22 mouse cellular contexts compared by ENCODE assay signal in the genomic region with DNA sequence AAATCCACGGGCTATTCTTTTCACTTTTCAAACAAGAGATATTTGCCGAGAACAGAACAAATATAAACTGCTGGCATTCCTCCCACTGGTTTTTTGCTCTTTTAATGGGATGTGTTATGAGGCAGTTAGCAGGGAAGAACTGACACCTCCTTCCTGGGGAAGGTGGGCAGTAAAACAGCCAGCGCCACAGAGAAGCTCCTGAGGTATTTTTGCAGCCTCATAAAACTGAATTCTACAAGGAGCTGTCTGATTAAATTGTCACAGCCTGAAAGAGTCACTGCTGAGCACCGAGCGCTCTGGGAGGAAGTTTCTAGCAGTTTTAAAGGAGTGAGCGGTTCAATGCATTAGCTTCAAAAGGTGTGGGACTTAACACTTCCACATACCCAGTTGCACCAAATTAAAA.
DNase-seq lines count a peak whose midpoint lies in the region; ATAC-seq and TF ChIP-seq lines count a peak whose summit lies in the region.
"Had no signal": no experiment of that assay in that cellular context is flagged by ENCODE, and none has a peak within 500 bp of the region (broad histone marks: within the 10 kb centered on the region; RNA-seq: fewer than 3 reads in every experiment).

No protein-coding gene starts in this region.

- peak; percentile 40 for DNase-seq in kidney, postnatal 0 days (ENCODE audit: low spot score)
- no peak for DNase-seq in kidney, adult 11 months
- peak; percentile 60 for DNase-seq in forelimb bud, embryonic 11.5 days (ENCODE audit: low read depth, low spot score)
- DNase-seq in right cerebral cortex, postnatal 25 days = peak; percentile 18
- no peak for DNase-seq in layer of hippocampus, postnatal 10 days (ENCODE audit: low spot score in 2 of 2)
- no peak for DNase-seq in layer of hippocampus, adult 9-10 months (ENCODE audit: low spot score)
- DNase-seq: adrenal gland, adult 2 months; cerebellum, adult 18-20 months; gastrocnemius, postnatal 25 days; liver; liver, postnatal 0 days; lung, postnatal 36 days; thymus, postnatal 14 days had no signal

- TF ChIP-seq CTCF in kidney, postnatal 0 days (IDR thresholded peaks at IDR 0.05; ENCODE audit: low read depth) = no peak

- H3K4me2 ChIP-seq in kidney, postnatal 0 days (ENCODE audit: low read length) = no peak overlapping the region
- H3K4me2 ChIP-seq in limb, embryonic 12.5 days = peak overlapping the region; percentile 21; the same call in 1 of the 2 replicates
- H3K4me2 ChIP-seq: forebrain, embryonic 15.5 days; hindbrain, embryonic 14.5 days; neural tube, embryonic 12.5 days had no signal

- H3K27me3 ChIP-seq in kidney, postnatal 0 days (ENCODE audit: insufficient read depth, low read length) = no peaks in the 10 kb centered on the region
- peaks cover 14% of the 10 kb centered on the region for H3K27me3 ChIP-seq in limb, embryonic 12.5 days
- H3K27me3 ChIP-seq: CH12.LX; forebrain, embryonic 15.5 days; neural tube, embryonic 12.5 days had no signal

- WGBS in kidney, postnatal 0 days = 13% methylated on average over 6 of the region's 6 CpGs
- WGBS in limb, embryonic 12.5 days = 9% methylated on average over 6 of the region's 6 CpGs

- no peak overlapping the region for H3K27ac ChIP-seq in kidney, postnatal 0 days
- no peak overlapping the region for H3K27ac ChIP-seq in limb, embryonic 12.5 days
- H3K27ac ChIP-seq: embryonic facial prominence, embryonic 10.5 days; forebrain, embryonic 15.5 days; hindbrain, embryonic 14.5 days; layer of hippocampus, adult 2 months; midbrain, embryonic 10.5 days; neural tube, embryonic 12.5 days had no signal

- H3K4me1 ChIP-seq in kidney, postnatal 0 days (replicated peaks; ENCODE audit: insufficient read depth, low read length) = no peaks in the 10 kb centered on the region
- H3K4me1 ChIP-seq in limb, embryonic 12.5 days (replicated peaks) = no peaks in the 10 kb centered on the region; the same call in 1 of the 2 replicates
- H3K4me1 ChIP-seq: embryonic facial prominence, embryonic 10.5 days; forebrain, embryonic 15.5 days; midbrain, embryonic 10.5 days; neural tube, embryonic 12.5 days had no signal

- H3K9me3 ChIP-seq in kidney, postnatal 0 days (replicated peaks; ENCODE audit: low read length) = no peaks in the 10 kb centered on the region
- no peaks in the 10 kb centered on the region for H3K9me3 ChIP-seq in limb, embryonic 12.5 days
- H3K9me3 ChIP-seq: embryonic facial prominence, embryonic 10.5 days; forebrain, embryonic 15.5 days; midbrain, embryonic 10.5 days; neural tube, embryonic 12.5 days had no signal

- H3K4me3 ChIP-seq in kidney, postnatal 0 days (replicated peaks; ENCODE audit: low read depth, low read length) = no peak overlapping the region
- no peak overlapping the region for H3K4me3 ChIP-seq in limb, embryonic 12.5 days (replicated peaks)
- H3K4me3 ChIP-seq: embryonic facial prominence, embryonic 10.5 days; forebrain, embryonic 15.5 days; layer of hippocampus, adult 2 months; midbrain, embryonic 10.5 days; neural tube, embryonic 12.5 days had no signal

- H3K36me3 ChIP-seq in kidney, postnatal 0 days (ENCODE audit: insufficient read depth, low read length) = no peaks in the 10 kb centered on the region
- H3K36me3 ChIP-seq in limb, embryonic 12.5 days = no peaks in the 10 kb centered on the region
- H3K36me3 ChIP-seq: embryonic facial prominence, embryonic 10.5 days; forebrain, embryonic 15.5 days; midbrain, embryonic 10.5 days; neural tube, embryonic 12.5 days had no signal

- no peak for ATAC-seq in kidney, postnatal 0 days (replicated peaks; ENCODE audit: low FRiP score, low read depth)
- ATAC-seq in limb, embryonic 12.5 days (ENCODE audit: insufficient number of reproducible peaks, insufficient read depth, low FRiP score, low TSS enrichment, low read depth) = peak; percentile 82
- ATAC-seq: forebrain, embryonic 15.5 days; intestine, embryonic 16.5 days; liver, postnatal 0 days had no signal

- no peak overlapping the region for H3K9ac ChIP-seq in kidney, postnatal 0 days (ENCODE audit: low read depth, low read length)
- H3K9ac ChIP-seq in limb, embryonic 12.5 days (replicated peaks) = no peak overlapping the region
- H3K9ac ChIP-seq: forebrain, embryonic 15.5 days; hindbrain, embryonic 14.5 days; liver, postnatal 0 days; neural tube, embryonic 12.5 days had no signal

Comparison
In these comparisons a context has a peak if more than half of its experiments do, and no peak if none do; other contexts are left out.
1. DNase-seq: peak in kidney, postnatal 0 days (single experiment), forelimb bud, embryonic 11.5 days (single experiment) and right cerebral cortex, postnatal 25 days (single experiment); none in kidney, adult 11 months (single experiment), layer of hippocampus, postnatal 10 days (0 of 2) and layer of hippocampus, adult 9-10 months (single experiment).